Mouse (Mus musculus): Measurements from ENCODE around the gene Cit. TPM values are rescaled to one million over a fixed set of nuclear protein-coding genes. Genes with fewer than 3 reads are reported as not detected.

Cit gene
- polyA plus RNA-seq, 2 experiments, result 11.7 to 19.0 TPM

- H3K9ac ChIP-seq (ENCODE audit: low read depth, low read length, severe bottlenecking), result no peak overlapping the region
- peaks cover 12% of the 10 kb centered on the region for H3K4me1 ChIP-seq (ENCODE audit: control insufficient read depth, insufficient read depth, low read length)
- H3K27me3 ChIP-seq (ENCODE audit: control insufficient read depth, insufficient read depth, low read length), result no peaks in the 10 kb centered on the region
- DNase-seq (ENCODE audit: low spot score), result no peak
- no peak overlapping the region for H3K27ac ChIP-seq (replicated peaks; ENCODE audit: low read depth, low read length)
- H3K4me3 ChIP-seq (replicated peaks; ENCODE audit: low read length), result no peak overlapping the region
- WGBS, result 87% methylated on average over 8 of the region's 8 CpGs
- no peak for ATAC-seq (ENCODE audit: low FRiP score, low read depth)
- H3K4me2 ChIP-seq (replicated peaks; ENCODE audit: low read depth, low read length, severe bottlenecking), result no peak overlapping the region
- H3K36me3 ChIP-seq (ENCODE audit: control insufficient read depth, insufficient read depth, low read length), result peaks cover 5% of the 10 kb centered on the region; the same call in 1 of the 2 replicates
- no peaks in the 10 kb centered on the region for H3K9me3 ChIP-seq (ENCODE audit: control insufficient read depth, low read length)
- TF ChIP-seq POLR2A (IDR thresholded peaks at IDR 0.05; ENCODE audit: borderline replicate concordance, extremely low read depth, insufficient read depth, insufficient read length), result no peak
These were observed 2.1 kb downstream of the Cit start for GRCm38 (mm10) chr5:115847166-115847565.

GRCm38 (mm10) chr5:115848463-115848862 lies 3.4 kb downstream of the Cit start:
- ATAC-seq (ENCODE audit: low FRiP score, low read depth) (no peak), DNase-seq (ENCODE audit: low spot score) (no peak)
- Histone ChIP-seq H3K9ac (ENCODE audit: low read depth, low read length, severe bottlenecking) (no peak overlapping the region), H3K27ac (replicated peaks; ENCODE audit: low read depth, low read length) (no peak overlapping the region), H3K4me1 (ENCODE audit: control insufficient read depth, insufficient read depth, low read length) (peaks cover 12% of the 10 kb centered on the region), H3K36me3 (ENCODE audit: control insufficient read depth, insufficient read depth, low read length) (peaks cover 9% of the 10 kb centered on the region; the same call in 1 of the 2 replicates), H3K4me2 (replicated peaks; ENCODE audit: low read depth, low read length, severe bottlenecking) (no peak overlapping the region), H3K4me3 (replicated peaks; ENCODE audit: low read length) (no peak overlapping the region), H3K27me3 (ENCODE audit: control insufficient read depth, insufficient read depth, low read length) (no peaks in the 10 kb centered on the region), H3K9me3 (ENCODE audit: control insufficient read depth, low read length) (no peaks in the 10 kb centered on the region)
- WGBS, result 93% methylated on average over 7 of the region's 7 CpGs
- TF ChIP-seq POLR2A (IDR thresholded peaks at IDR 0.05; ENCODE audit: borderline replicate concordance, extremely low read depth, insufficient read depth, insufficient read length), result no peak

GRCm38 (mm10) chr5:115849263-115849829 lies 4.3 kb downstream of the Cit start:
- Histone ChIP-seq H3K4me2 (replicated peaks; ENCODE audit: low read depth, low read length, severe bottlenecking) (no peak overlapping the region), H3K4me3 (replicated peaks; ENCODE audit: low read length) (no peak overlapping the region), H3K27me3 (ENCODE audit: control insufficient read depth, insufficient read depth, low read length) (no peaks in the 10 kb centered on the region), H3K9me3 (ENCODE audit: control insufficient read depth, low read length) (no peaks in the 10 kb centered on the region), H3K27ac (replicated peaks; ENCODE audit: low read depth, low read length) (no peak overlapping the region), H3K4me1 (ENCODE audit: control insufficient read depth, insufficient read depth, low read length) (peaks cover 9% of the 10 kb centered on the region), H3K36me3 (ENCODE audit: control insufficient read depth, insufficient read depth, low read length) (peaks cover 9% of the 10 kb centered on the region; the same call in 1 of the 2 replicates), H3K9ac (ENCODE audit: low read depth, low read length, severe bottlenecking) (no peak overlapping the region)
- DNase-seq (ENCODE audit: low spot score), result no peak
- no peak for ATAC-seq (ENCODE audit: low FRiP score, low read depth)
- 90% methylated on average over 12 of the region's 12 CpGs for WGBS
- TF ChIP-seq POLR2A (IDR thresholded peaks at IDR 0.05; ENCODE audit: borderline replicate concordance, extremely low read depth, insufficient read depth, insufficient read length), result no peak

- H3K36me3 ChIP-seq (ENCODE audit: control insufficient read depth, insufficient read depth, low read length), result peaks cover 10% of the 10 kb centered on the region
- peaks cover 5% of the 10 kb centered on the region for H3K4me1 ChIP-seq (ENCODE audit: control insufficient read depth, insufficient read depth, low read length)
- no peak for DNase-seq (ENCODE audit: low spot score)
- ATAC-seq (ENCODE audit: low FRiP score, low read depth), result no peak
- no peak overlapping the region for H3K4me3 ChIP-seq (replicated peaks; ENCODE audit: low read length)
- H3K4me2 ChIP-seq (replicated peaks; ENCODE audit: low read depth, low read length, severe bottlenecking), result no peak overlapping the region
- no peak for TF ChIP-seq POLR2A (IDR thresholded peaks at IDR 0.05; ENCODE audit: borderline replicate concordance, extremely low read depth, insufficient read depth, insufficient read length)
- no peak overlapping the region for H3K9ac ChIP-seq (ENCODE audit: low read depth, low read length, severe bottlenecking)
- 80% methylated on average over 17 of the region's 17 CpGs for WGBS
- no peaks in the 10 kb centered on the region for H3K9me3 ChIP-seq (ENCODE audit: control insufficient read depth, low read length)
- no peaks in the 10 kb centered on the region for H3K27me3 ChIP-seq (ENCODE audit: control insufficient read depth, insufficient read depth, low read length)
- H3K27ac ChIP-seq (replicated peaks; ENCODE audit: low read depth, low read length), result no peak overlapping the region
These were observed 5.4 kb downstream of the Cit start for GRCm38 (mm10) chr5:115850250-115851028.

GRCm38 (mm10) chr5:115851029-115851365 lies 5.9 kb downstream of the Cit start:
- no peak for TF ChIP-seq POLR2A (IDR thresholded peaks at IDR 0.05; ENCODE audit: borderline replicate concordance, extremely low read depth, insufficient read depth, insufficient read length)
- 78% methylated on average over 13 of the region's 13 CpGs for WGBS
- H3K27ac ChIP-seq (replicated peaks; ENCODE audit: low read depth, low read length), result no peak overlapping the region
- H3K4me3 ChIP-seq (replicated peaks; ENCODE audit: low read length), result no peak overlapping the region
- H3K9ac ChIP-seq (ENCODE audit: low read depth, low read length, severe bottlenecking), result no peak overlapping the region
- ATAC-seq (ENCODE audit: low FRiP score, low read depth) (no peak), DNase-seq (ENCODE audit: low spot score) (no peak)
- H3K27me3 ChIP-seq (ENCODE audit: control insufficient read depth, insufficient read depth, low read length), result no peaks in the 10 kb centered on the region
- H3K4me2 ChIP-seq (replicated peaks; ENCODE audit: low read depth, low read length, severe bottlenecking), result no peak overlapping the region
- no peaks in the 10 kb centered on the region for H3K4me1 ChIP-seq (ENCODE audit: control insufficient read depth, insufficient read depth, low read length)
- H3K9me3 ChIP-seq (ENCODE audit: control insufficient read depth, low read length), result no peaks in the 10 kb centered on the region
- H3K36me3 ChIP-seq (ENCODE audit: control insufficient read depth, insufficient read depth, low read length), result peaks cover 13% of the 10 kb centered on the region
